Mouse (Mus musculus): ENCODE results near the gene Tmod4.

GRCm38 (mm10) chr3:95130081-95130480 lies 5.8 kb downstream of the Tmod4 start:
- no peak for TF ChIP-seq CTCF (conservative IDR thresholded peaks at IDR 0.05; ENCODE audit: insufficient read depth, insufficient read length, low read depth, low read length)
- TF ChIP-seq POLR2A (IDR thresholded peaks at IDR 0.05; ENCODE audit: low read depth, low read length): no peak
